Mouse (Mus musculus) small intestine, adult 10 weeks (tissue): ENCODE measurements around the gene Smco4. TPM values are rescaled to one million over a fixed set of nuclear protein-coding genes. Genes with fewer than 3 reads are reported as not detected.

ENCODE experiments used
- polyA plus RNA-seq: library from polyadenylated mRNA; stranded (reverse); fragments of 350-450 nt; fragmentation: Illumina TruSeq; extraction: RNeasy Lipid Tissue Mini Kit (QIAGEN cat#74804); gene quantifications from one replicate; pipeline ENCODE4 v1.2.3, GENCODE M21; 2014; ENCODE audit warnings: low replicate concordance

The Smco4 gene
- polyA plus RNA-seq = 1.6 TPM

GRCm38 (mm10) chr9:15493235-15493924 is at the start of gene Smco4:
Smco4 (plus strand) TSS chr9:15493432.

Other genes starting within 250 kb of the Smco4 start
- 33.5 TPM for gene Med17, start 213.5 kb upstream of the Smco4 start, polyA plus RNA-seq
- gene Taf1d, start 187.2 kb upstream of the Smco4 start, polyA plus RNA-seq = 297 TPM
- gene 4931406C07Rik, start 187.0 kb upstream of the Smco4 start, polyA plus RNA-seq = 858 TPM
- 34.2 TPM for gene Cep295, start 135.6 kb upstream of the Smco4 start, polyA plus RNA-seq
- gene Deup1, start 134.5 kb downstream of the Smco4 start, polyA plus RNA-seq = not detected
- 3.9 TPM for gene Slc36a4, start 216.3 kb downstream of the Smco4 start, polyA plus RNA-seq